Mouse (Mus musculus) midbrain, postnatal 0 days (tissue): ENCODE results near the gene C1qa. TPM values are rescaled to one million over a fixed set of nuclear protein-coding genes. Genes with fewer than 3 reads are reported as not detected.

Source experiments
- ATAC-seq: fragments of 200-750 bp; cut with Nextera tagmentation; 2 replicates; pipeline ENCODE4 v1.8.0; 2017; ENCODE audit warnings: moderate number of reproducible peaks, mild to moderate bottlenecking, moderate TSS enrichment, moderate library complexity; ENCODE audit not compliant: low FRiP score
- DNase-seq: peaks from one replicate; pipeline ENCODE4 v3.0.0-alpha.2; 2015; ENCODE audit warnings: low spot score
- H3K27ac ChIP-seq: fragments of 300-500 bp; sonication (generic); 2 replicates; pipeline ENCODE4 v1.5.1; 2014; ENCODE audit warnings: low read depth, mild to moderate bottlenecking, low read length, mixed read lengths
- H3K27me3 ChIP-seq: fragments of 300-500 bp; sonication (generic); 2 replicates; pipeline ENCODE4 v1.6.1; 2014; ENCODE audit warnings: low read length, control low read depth, mixed read lengths; ENCODE audit not compliant: insufficient read depth
- H3K36me3 ChIP-seq: fragments of 300-500 bp; sonication (generic); 2 replicates; pipeline ENCODE4 v1.6.1; 2014; ENCODE audit warnings: low read length, control low read depth, mixed read lengths; ENCODE audit not compliant: insufficient read depth
- H3K4me1 ChIP-seq: fragments of 300-500 bp; sonication (generic); 2 replicates; pipeline ENCODE4 v1.6.1; 2014; ENCODE audit warnings: mild to moderate bottlenecking, control low read depth, antibody characterized with exemption, low read length, mixed read lengths; ENCODE audit not compliant: insufficient read depth
- H3K4me2 ChIP-seq: fragments of 300-500 bp; sonication (generic); 2 replicates; pipeline ENCODE4 v1.6.1; 2014; ENCODE audit warnings: low read depth, mild to moderate bottlenecking, low read length, mixed read lengths; ENCODE audit not compliant: poor library complexity, severe bottlenecking
- H3K4me3 ChIP-seq: fragments of 300-500 bp; sonication (generic); 2 replicates; pipeline ENCODE4 v1.5.1; 2014; ENCODE audit warnings: low read depth, mild to moderate bottlenecking, low read length, moderate library complexity
- H3K9ac ChIP-seq: fragments of 300-500 bp; sonication (generic); replicated peaks from 2 replicates; pipeline ENCODE4 v1.6.1; 2014; ENCODE audit warnings: mild to moderate bottlenecking, low read length, moderate library complexity, mixed read lengths; ENCODE audit not compliant: poor library complexity, severe bottlenecking
- H3K9me3 ChIP-seq: fragments of 300-500 bp; sonication (generic); 2 replicates; pipeline ENCODE4 v1.6.1; 2016; ENCODE audit warnings: low read length, control low read depth
- CTCF ChIP-seq: IDR thresholded peaks from 2 replicates; pipeline ENCODE4 v1.5.1; 2016; ENCODE audit warnings: antibody characterized with exemption, mild to moderate bottlenecking
- WGBS: fragments of 180-500 bp; shearing (Covaris S2); extraction: QIAGEN DNeasy Blood & Tissue Kit; methylation state at CpG from one replicate; pipeline ENCODE4 v1.1.7; 2014; 5-methylcytosine and 5-hydroxymethylcytosine counted together
- polyA plus RNA-seq: library from polyadenylated mRNA; unstranded; fragments of >200 nt; fragmentation: Nextera tagmentation; extraction: Ambion mirVana; gene quantifications from 2 replicates; pipeline ENCODE4 v1.2.1, GENCODE M21; 2015
- total RNA-seq: library from RNA; depleted of rRNA; stranded (reverse); fragments of >200 nt; gene quantifications from 2 replicates; pipeline ENCODE4 v1.2.3, GENCODE M21; 2014

C1qa gene
- total and polyA plus RNA-seq, 2 experiments from 2014 or later = 38.8 to 48.8 TPM

- DNase-seq = peak; percentile 85
- H3K27me3 ChIP-seq = no peaks in the 10 kb centered on the region
- H3K27ac ChIP-seq = no peak overlapping the region
- WGBS = 15% methylated on average over 7 of the region's 7 CpGs
- ATAC-seq = no peak
- no peak overlapping the region for H3K4me2 ChIP-seq
- no peak overlapping the region for H3K4me3 ChIP-seq
- no peaks in the 10 kb centered on the region for H3K4me1 ChIP-seq
- no peak overlapping the region for H3K9ac ChIP-seq
- peak; percentile 89 for TF ChIP-seq CTCF
- no peaks in the 10 kb centered on the region for H3K36me3 ChIP-seq
- H3K9me3 ChIP-seq = no peaks in the 10 kb centered on the region
Measured at GRCm38 (mm10) chr4:136876971-136877370, 21.6 kb downstream of the C1qa start.

GRCm38 (mm10) chr4:136875012-136875411 is 23.6 kb downstream of the C1qa start:
- no peak overlapping the region for H3K4me3 ChIP-seq
- no peaks in the 10 kb centered on the region for H3K9me3 ChIP-seq
- no peak for TF ChIP-seq CTCF
- no peak overlapping the region for H3K9ac ChIP-seq
- WGBS = 85% methylated on average over 14 of the region's 14 CpGs
- H3K27me3 ChIP-seq = no peaks in the 10 kb centered on the region
- no peaks in the 10 kb centered on the region for H3K36me3 ChIP-seq
- no peaks in the 10 kb centered on the region for H3K4me1 ChIP-seq
- H3K27ac ChIP-seq = no peak overlapping the region
- ATAC-seq (no peak), DNase-seq (no peak)
- H3K4me2 ChIP-seq = no peak overlapping the region

- Histone ChIP-seq H3K4me3 (no peak overlapping the region), H3K27me3 (no peaks in the 10 kb centered on the region), H3K9me3 (no peaks in the 10 kb centered on the region), H3K36me3 (no peaks in the 10 kb centered on the region), H3K4me1 (peaks cover 20% of the 10 kb centered on the region), H3K9ac (no peak overlapping the region), H3K4me2 (no peak overlapping the region), H3K27ac (no peak overlapping the region)
- DNase-seq (no peak), ATAC-seq (no peak)
- TF ChIP-seq CTCF = no peak
- 79% methylated on average over 6 of the region's 6 CpGs for WGBS
Measured at GRCm38 (mm10) chr4:136868371-136868770, 30.2 kb downstream of the C1qa start.

GRCm38 (mm10) chr4:136867690-136868345 is 30.8 kb downstream of the C1qa start:
- no peak overlapping the region for H3K4me2 ChIP-seq
- H3K9ac ChIP-seq = no peak overlapping the region
- H3K9me3 ChIP-seq = no peaks in the 10 kb centered on the region
- WGBS = 25% methylated on average over 10 of the region's 12 CpGs
- DNase-seq (peak; percentile 58), ATAC-seq (no peak)
- no peaks in the 10 kb centered on the region for H3K36me3 ChIP-seq
- no peaks in the 10 kb centered on the region for H3K27me3 ChIP-seq
- H3K4me3 ChIP-seq = no peak overlapping the region
- no peak overlapping the region for H3K27ac ChIP-seq
- TF ChIP-seq CTCF = no peak
- peaks cover 20% of the 10 kb centered on the region for H3K4me1 ChIP-seq

GRCm38 (mm10) chr4:136865531-136865930 is 33.1 kb downstream of the C1qa start:
- Histone ChIP-seq H3K27ac (peak overlapping the region; percentile 65), H3K4me3 (no peak overlapping the region), H3K9me3 (no peaks in the 10 kb centered on the region), H3K4me2 (0 out of 2 replicates have a peak overlapping the region, but pooled peaks have one; percentile 9), H3K27me3 (no peaks in the 10 kb centered on the region), H3K4me1 (peaks cover 26% of the 10 kb centered on the region), H3K9ac (0 out of 2 replicates have a peak overlapping the region, but pooled peaks have one; percentile 13), H3K36me3 (no peaks in the 10 kb centered on the region)
- TF ChIP-seq CTCF = no peak
- no peak for ATAC-seq
- WGBS = 42% methylated on average over 5 of the region's 5 CpGs
- DNase-seq = no peak

GRCm38 (mm10) chr4:136864751-136865470 is 33.7 kb downstream of the C1qa start:
- H3K27me3 ChIP-seq = no peaks in the 10 kb centered on the region
- 0 out of 2 replicates have a peak overlapping the region, but pooled peaks have one; percentile 13 for H3K9ac ChIP-seq
- WGBS = 3% methylated on average over 15 of the region's 15 CpGs
- no peaks in the 10 kb centered on the region for H3K36me3 ChIP-seq
- H3K4me2 ChIP-seq = 0 out of 2 replicates have a peak overlapping the region, but pooled peaks have one; percentile 9
- DNase-seq (peak; percentile 85), ATAC-seq (0 out of 2 replicates have a peak, but pooled peaks have one; percentile 20)
- peaks cover 26% of the 10 kb centered on the region for H3K4me1 ChIP-seq
- no peak overlapping the region for H3K4me3 ChIP-seq
- peak overlapping the region; percentile 65 for H3K27ac ChIP-seq
- no peaks in the 10 kb centered on the region for H3K9me3 ChIP-seq
- no peak for TF ChIP-seq CTCF
